Mouse (Mus musculus): ENCODE results near the gene Megf8. TPM values are rescaled to one million over a fixed set of nuclear protein-coding genes. Genes with fewer than 3 reads are reported as not detected.

Megf8 gene
- polyA plus RNA-seq, 1 experiment from 2014 or later = 19.5 TPM

DNA sequence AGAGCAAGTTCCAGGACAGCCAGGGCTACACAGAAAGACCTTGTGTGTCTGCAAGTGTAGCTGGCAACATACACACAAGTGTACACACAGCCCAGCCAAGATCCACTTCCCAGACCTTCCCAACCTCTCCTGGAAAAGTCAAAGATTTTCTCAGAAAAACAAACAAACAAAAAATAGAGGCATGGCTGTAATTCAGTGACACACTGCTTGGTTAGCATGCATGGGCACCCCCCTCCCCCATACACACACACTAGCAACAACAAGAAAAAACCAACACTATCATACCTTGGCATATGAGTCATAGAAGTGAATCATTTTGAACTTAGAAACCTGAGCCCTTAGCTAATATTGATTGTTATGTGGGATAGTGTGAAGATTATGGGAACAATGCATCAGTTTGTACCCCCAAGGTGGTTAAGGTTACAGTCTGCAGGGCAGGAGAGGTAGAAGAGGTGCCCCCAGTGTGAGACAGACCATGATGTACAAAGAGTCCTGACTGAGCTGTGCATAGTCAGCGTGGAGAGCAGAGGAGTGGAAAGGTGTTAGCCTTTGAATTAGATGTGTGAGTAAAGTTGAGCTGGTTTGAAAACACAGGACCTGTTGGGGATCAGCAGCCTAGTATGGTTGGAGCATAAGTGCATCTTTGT is 94.1 kb downstream of the Megf8 start:
- no peak overlapping the region for H3K9ac ChIP-seq
- H3K4me3 ChIP-seq = no peak overlapping the region
- H3K27me3 ChIP-seq = no peaks in the 10 kb centered on the region
- no peaks in the 10 kb centered on the region for H3K9me3 ChIP-seq
- no peaks in the 10 kb centered on the region for H3K4me1 ChIP-seq
- no peaks in the 10 kb centered on the region for H3K36me3 ChIP-seq
- ATAC-seq (ENCODE audit: low FRiP score, low read depth) = no peak
- H3K4me2 ChIP-seq (replicated peaks) = no peak overlapping the region
- 94% methylated on average over 1 of the region's 1 CpGs for WGBS
- H3K27ac ChIP-seq = no peak overlapping the region

GRCm38 (mm10) chr7:25411861-25412260 is 94.9 kb downstream of the Megf8 start:
- Histone ChIP-seq H3K4me3 (no peak overlapping the region), H3K36me3 (no peaks in the 10 kb centered on the region), H3K4me1 (no peaks in the 10 kb centered on the region), H3K9ac (no peak overlapping the region), H3K27ac (no peak overlapping the region), H3K9me3 (no peaks in the 10 kb centered on the region), H3K27me3 (no peaks in the 10 kb centered on the region), H3K4me2 (replicated peaks) (no peak overlapping the region)
- ATAC-seq (ENCODE audit: low FRiP score, low read depth) = no peak
- 90% methylated on average over 3 of the region's 3 CpGs for WGBS

DNA sequence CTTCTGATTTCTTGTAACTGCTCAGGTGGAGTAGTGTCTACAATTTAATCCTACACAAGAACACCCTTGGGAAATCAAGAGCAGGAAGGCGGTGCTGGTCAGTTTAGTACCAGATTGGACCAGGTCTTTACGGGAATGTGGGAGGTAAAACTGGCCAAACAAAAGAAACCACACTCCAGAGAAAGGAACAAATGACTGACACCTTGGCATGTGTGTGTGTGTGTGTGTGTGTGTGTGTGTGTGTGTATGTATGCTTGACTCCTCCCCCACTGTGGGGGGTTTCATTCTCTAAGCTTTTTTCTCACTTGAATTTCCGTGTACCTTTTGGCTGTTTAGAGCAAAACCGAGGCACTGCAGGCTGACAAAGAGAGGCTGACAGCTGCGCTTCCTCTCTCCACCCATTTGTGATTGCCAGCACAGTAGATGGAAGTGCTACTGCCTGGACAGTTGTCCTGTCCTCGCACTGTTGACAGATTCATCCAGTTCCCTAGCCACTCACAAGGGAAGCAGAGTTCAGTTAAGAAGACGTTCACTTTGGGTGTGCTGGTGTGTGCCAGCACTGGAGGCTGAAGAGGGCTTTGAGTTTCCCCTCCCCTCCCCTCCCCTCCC is 96.0 kb downstream of the Megf8 start, which contains the start of gene Cxcl17:
Cxcl17 (minus strand) TSS at position 54 of the 609 bp plus-strand sequence.
- Histone ChIP-seq H3K27ac (no peak within 1 kb of the TSS), H3K9ac (no peak within 1 kb of the TSS), H3K9me3 (no peaks in the 10 kb centered on the region), H3K4me1 (no peaks in the 10 kb centered on the region), H3K27me3 (no peaks in the 10 kb centered on the region), H3K36me3 (no peaks in the 10 kb centered on the region), H3K4me3 (no peak within 1 kb of the TSS), H3K4me2 (replicated peaks) (no peak within 1 kb of the TSS)
- ATAC-seq (ENCODE audit: low FRiP score, low read depth) = no peak
- 60% methylated on average over 7 of the region's 7 CpGs for WGBS

Other genes with a start within 250 kb of the Megf8 start
- 8.5 and 10.2 TPM in 2 replicates for gene Grik5, start 244.8 kb upstream of the Megf8 start, polyA plus RNA-seq (2015; fragmentation: Nextera tagmentation; extraction: Ambion mirVana)
- 36.3 and 37.8 TPM in 2 replicates for gene Zfp574, start 244.6 kb upstream of the Megf8 start, polyA plus RNA-seq (2015; fragmentation: Nextera tagmentation; extraction: Ambion mirVana)
- gene Pou2f2, start 137.4 kb upstream of the Megf8 start, polyA plus RNA-seq (2015; fragmentation: Nextera tagmentation; extraction: Ambion mirVana) = 2.0 and 2.2 TPM in 2 replicates
- gene Dedd2, start 96.5 kb upstream of the Megf8 start, polyA plus RNA-seq (2015; fragmentation: Nextera tagmentation; extraction: Ambion mirVana) = 10.2 and 10.5 TPM in 2 replicates
- 2.3 and 2.8 TPM in 2 replicates for gene Zfp526, start 95.7 kb upstream of the Megf8 start, polyA plus RNA-seq (2015; fragmentation: Nextera tagmentation; extraction: Ambion mirVana)
- 11.9 and 13.0 TPM in 2 replicates for gene Gsk3a, start 79.3 kb upstream of the Megf8 start, polyA plus RNA-seq (2015; fragmentation: Nextera tagmentation; extraction: Ambion mirVana)
- gene Erf, start 66.4 kb upstream of the Megf8 start, polyA plus RNA-seq (2015; fragmentation: Nextera tagmentation; extraction: Ambion mirVana) = 25.6 and 26.6 TPM in 2 replicates
- 40.9 and 43.6 TPM in 2 replicates for gene Cic, start 49.5 kb upstream of the Megf8 start, polyA plus RNA-seq (2015; fragmentation: Nextera tagmentation; extraction: Ambion mirVana)
- gene Pafah1b3, start 19.2 kb upstream of the Megf8 start, polyA plus RNA-seq (2015; fragmentation: Nextera tagmentation; extraction: Ambion mirVana) = 281 and 307 TPM in 2 replicates
- gene Prr19, start 15.8 kb upstream of the Megf8 start, polyA plus RNA-seq (2015; fragmentation: Nextera tagmentation; extraction: Ambion mirVana) = 0.91 and 1.1 TPM in 2 replicates
- gene Tmem145, start 11.1 kb upstream of the Megf8 start, polyA plus RNA-seq (2015; fragmentation: Nextera tagmentation; extraction: Ambion mirVana) = 1.5 and 1.9 TPM in 2 replicates
- 0.92 TPM in 1 of 2 replicates, not detected in the other for gene Cnfn, start 52.6 kb downstream of the Megf8 start, polyA plus RNA-seq (2015; fragmentation: Nextera tagmentation; extraction: Ambion mirVana)
- gene Lipe, start 81.5 kb downstream of the Megf8 start, polyA plus RNA-seq (2015; fragmentation: Nextera tagmentation; extraction: Ambion mirVana) = 11.5 and 11.8 TPM in 2 replicates
- gene Cxcl17, start 95.7 kb downstream of the Megf8 start, polyA plus RNA-seq (2015; fragmentation: Nextera tagmentation; extraction: Ambion mirVana) = 0.61 and 0.73 TPM in 2 replicates
- gene Ceacam1, start 160.4 kb downstream of the Megf8 start, polyA plus RNA-seq (2015; fragmentation: Nextera tagmentation; extraction: Ambion mirVana) = 0.54 and 0.74 TPM in 2 replicates
- gene Ceacam2, start 222.7 kb downstream of the Megf8 start, polyA plus RNA-seq (2015; fragmentation: Nextera tagmentation; extraction: Ambion mirVana) = 0.06 TPM in 1 of 2 replicates, not detected in the other